In the genomic region with DNA sequence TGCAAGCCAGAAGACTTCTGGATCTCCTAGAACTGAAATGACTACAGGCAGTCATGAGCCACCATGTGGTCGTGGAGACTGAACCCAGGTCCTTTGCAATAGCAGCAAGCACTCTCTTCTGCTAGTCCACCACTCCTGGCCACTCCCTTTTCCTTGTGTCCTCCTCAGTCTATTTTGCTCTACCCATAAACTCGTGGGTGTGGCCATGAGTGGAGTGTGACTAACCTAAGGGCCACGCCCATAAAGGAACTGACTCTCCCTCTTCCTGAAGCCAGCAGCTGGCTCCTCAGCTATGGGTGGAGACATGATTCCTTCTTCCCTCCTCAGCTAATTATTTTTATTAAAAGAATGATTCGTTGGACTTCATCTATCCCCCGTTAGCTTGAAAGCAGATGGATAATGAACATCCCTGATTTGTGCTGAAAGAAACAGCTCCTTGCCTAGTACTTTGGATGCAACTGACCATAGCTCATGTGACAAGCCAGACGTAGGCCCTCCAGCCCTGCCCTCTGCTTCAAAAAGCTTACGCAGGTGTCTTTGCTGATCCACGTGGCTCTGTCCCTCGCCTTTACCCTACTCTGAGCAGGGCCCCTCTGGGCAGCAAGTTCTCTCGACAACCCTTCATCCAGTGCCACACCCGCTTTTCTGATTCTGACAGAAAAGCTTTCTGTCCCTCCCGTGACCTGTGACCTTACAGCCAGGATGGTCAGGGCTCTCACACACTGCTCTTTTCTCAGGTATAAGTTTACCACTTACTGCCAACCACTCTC, we compare ENCODE assay signal across 10 mouse cellular contexts. TPM values are rescaled to one million over a fixed set of nuclear protein-coding genes. Genes with fewer than 3 reads are reported as not detected.
DNase-seq lines count a peak whose midpoint lies in the region; ATAC-seq lines count a peak whose summit lies in the region.
"Had no signal": no experiment of that assay in that cellular context is flagged by ENCODE, and none has a peak within 500 bp of the region (broad histone marks: within the 10 kb centered on the region; RNA-seq: fewer than 3 reads in every experiment).

No protein-coding gene starts in this region.

- no peaks in the 10 kb centered on the region for H3K9me3 ChIP-seq in kidney, embryonic 16.5 days (ENCODE audit: low read length)
- H3K9me3 ChIP-seq in hindbrain, embryonic 11.5 days (ENCODE audit: control insufficient read depth, low read length): no peaks in the 10 kb centered on the region
- H3K9me3 ChIP-seq in forebrain, embryonic 13.5 days (replicated peaks): no peaks in the 10 kb centered on the region
- H3K9me3 ChIP-seq: embryonic facial prominence, embryonic 15.5 days; hindbrain, embryonic 12.5 days had no signal

- no peak overlapping the region for H3K4me2 ChIP-seq in kidney, embryonic 16.5 days (replicated peaks; ENCODE audit: low read depth, low read length)
- no peak overlapping the region for H3K4me2 ChIP-seq in hindbrain, embryonic 11.5 days (replicated peaks; ENCODE audit: low read depth, low read length)
- H3K4me2 ChIP-seq in forebrain, embryonic 13.5 days: no peak overlapping the region
- H3K4me2 ChIP-seq: embryonic facial prominence, embryonic 15.5 days; hindbrain, embryonic 12.5 days had no signal

- no peak overlapping the region for H3K9ac ChIP-seq in kidney, embryonic 16.5 days (replicated peaks; ENCODE audit: low read length)
- no peak overlapping the region for H3K9ac ChIP-seq in hindbrain, embryonic 11.5 days (ENCODE audit: low read depth, low read length)
- no peak overlapping the region for H3K9ac ChIP-seq in forebrain, embryonic 13.5 days
- H3K9ac ChIP-seq: embryonic facial prominence, embryonic 15.5 days; hindbrain, embryonic 12.5 days had no signal

- no peak overlapping the region for H3K4me3 ChIP-seq in kidney, embryonic 16.5 days (ENCODE audit: low read length)
- H3K4me3 ChIP-seq in hindbrain, embryonic 11.5 days (ENCODE audit: low read depth, low read length): no peak overlapping the region
- H3K4me3 ChIP-seq in forebrain, embryonic 13.5 days: no peak overlapping the region
- H3K4me3 ChIP-seq: embryonic facial prominence, embryonic 15.5 days; hindbrain, embryonic 12.5 days had no signal

- DNase-seq in kidney, adult 11 months: peak; percentile 46
- DNase-seq in R1 (ENCODE audit: low read depth, low spot score): peak; percentile 89
- peak; percentile 34 for DNase-seq in kidney, postnatal 14 days
- no peak for DNase-seq in hindbrain, embryonic 11.5 days (ENCODE audit: low spot score)

- 66% methylated on average over 12 of the region's 12 CpGs for WGBS in kidney, embryonic 16.5 days
- WGBS in hindbrain, embryonic 11.5 days: 76% methylated on average over 12 of the region's 12 CpGs
- 71% methylated on average over 12 of the region's 12 CpGs for WGBS in forebrain, embryonic 13.5 days

- H3K36me3 ChIP-seq in kidney, embryonic 16.5 days (ENCODE audit: insufficient read depth, low read length): no peaks in the 10 kb centered on the region
- no peaks in the 10 kb centered on the region for H3K36me3 ChIP-seq in hindbrain, embryonic 11.5 days (ENCODE audit: control insufficient read depth, insufficient read depth, low read length)
- H3K36me3 ChIP-seq in forebrain, embryonic 13.5 days (ENCODE audit: poor library complexity, severe bottlenecking): no peaks in the 10 kb centered on the region
- H3K36me3 ChIP-seq: embryonic facial prominence, embryonic 15.5 days; hindbrain, embryonic 12.5 days had no signal

- ATAC-seq in kidney, embryonic 16.5 days (ENCODE audit: low FRiP score, low TSS enrichment): no peak
- 0 out of 2 replicates have a peak, but pooled peaks have one; percentile 20 for ATAC-seq in megakaryocyte-erythroid progenitor cell, adult 5-6 weeks (replicated peaks; ENCODE audit: low FRiP score, low TSS enrichment, poor library complexity, severe bottlenecking)
- no peak for ATAC-seq in inflammation-experienced regulatory T-cells, adult 6 months
- no peak for ATAC-seq in hindbrain, embryonic 11.5 days (ENCODE audit: low FRiP score)
- no peak for ATAC-seq in forebrain, embryonic 13.5 days

- H3K4me1 ChIP-seq in kidney, embryonic 16.5 days (ENCODE audit: insufficient read depth, low read length): peaks cover 9% of the 10 kb centered on the region; the same call in 1 of the 2 replicates
- no peaks in the 10 kb centered on the region for H3K4me1 ChIP-seq in hindbrain, embryonic 11.5 days (replicated peaks; ENCODE audit: control insufficient read depth, insufficient read depth, low read length)
- H3K4me1 ChIP-seq in forebrain, embryonic 13.5 days: peaks cover 12% of the 10 kb centered on the region

- H3K27me3 ChIP-seq in kidney, embryonic 16.5 days (ENCODE audit: insufficient read depth, low read length): peaks cover 26% of the 10 kb centered on the region
- H3K27me3 ChIP-seq in hindbrain, embryonic 11.5 days (ENCODE audit: control insufficient read depth, insufficient read depth, low read length): peaks cover 23% of the 10 kb centered on the region
- peaks cover 28% of the 10 kb centered on the region for H3K27me3 ChIP-seq in forebrain, embryonic 13.5 days

- no peak overlapping the region for H3K27ac ChIP-seq in kidney, embryonic 16.5 days (ENCODE audit: low read length)
- no peak overlapping the region for H3K27ac ChIP-seq in hindbrain, embryonic 11.5 days (ENCODE audit: low read depth, low read length)
- H3K27ac ChIP-seq in forebrain, embryonic 13.5 days: no peak overlapping the region
- H3K27ac ChIP-seq: embryonic facial prominence, embryonic 15.5 days; hindbrain, embryonic 12.5 days had no signal

RNA-seq across cellular contexts. Expression of gene Grtp1, which starts 4.1 kb away (rescaled TPM):
- 22.5 and 23.6 TPM in 2 replicates for polyA plus RNA-seq in kidney, embryonic 16.5 days (2015; fragmentation: Nextera tagmentation; extraction: Ambion mirVana)
- 1.7 and 3.4 TPM in 2 replicates for total RNA-seq in megakaryocyte-erythroid progenitor cell, adult 5-6 weeks (2014; fragmentation: Nextera tagmentation)
- 1.1 TPM in 1 of 2 replicates, not detected in the other for total RNA-seq in megakaryocyte-erythroid progenitor cell, adult 5-6 weeks (2017)
- 1 to 10 TPM in 2 of 3 experiments, under 1 TPM in 1; 0.48 to 6.3 (median 2.8) TPM for polyA plus RNA-seq in inflammation-experienced regulatory T-cells, adult 6 months (2017; shearing (Covaris generic))
- 12.9 and 13.0 TPM in 2 replicates for polyA plus RNA-seq in hindbrain, embryonic 11.5 days (2014; fragmentation: Nextera tagmentation; extraction: Ambion mirVana)
- polyA plus RNA-seq in forebrain, embryonic 13.5 days (2015; fragmentation: Nextera tagmentation; extraction: Ambion mirVana): 23.6 and 26.9 TPM in 2 replicates

RNA-seq across cellular contexts. Expression of gene Lamp1, which starts 45.6 kb away (rescaled TPM):
- polyA plus RNA-seq in kidney, embryonic 16.5 days (2015; fragmentation: Nextera tagmentation; extraction: Ambion mirVana): 308 and 374 TPM in 2 replicates
- total RNA-seq in megakaryocyte-erythroid progenitor cell, adult 5-6 weeks (2014; fragmentation: Nextera tagmentation): 102 and 143 TPM in 2 replicates
- total RNA-seq in megakaryocyte-erythroid progenitor cell, adult 5-6 weeks (2017): 157 and 169 TPM in 2 replicates
- 10 to 100 TPM; 10.1 to 22.6 (median 17.5) TPM for polyA plus RNA-seq in inflammation-experienced regulatory T-cells, adult 6 months (2017; shearing (Covaris generic))
- 261 and 286 TPM in 2 replicates for polyA plus RNA-seq in hindbrain, embryonic 11.5 days (2014; fragmentation: Nextera tagmentation; extraction: Ambion mirVana)
- polyA plus RNA-seq in forebrain, embryonic 13.5 days (2015; fragmentation: Nextera tagmentation; extraction: Ambion mirVana): 194 and 201 TPM in 2 replicates

RNA-seq across cellular contexts. Expression of gene Adprhl1, which starts 49.4 kb away (rescaled TPM):
- 0.16 and 0.46 TPM in 2 replicates for polyA plus RNA-seq in kidney, embryonic 16.5 days (2015; fragmentation: Nextera tagmentation; extraction: Ambion mirVana)
- not detected in 2 replicates for total RNA-seq in megakaryocyte-erythroid progenitor cell, adult 5-6 weeks (2014; fragmentation: Nextera tagmentation)
- total RNA-seq in megakaryocyte-erythroid progenitor cell, adult 5-6 weeks (2017): not detected in 2 replicates
- polyA plus RNA-seq in inflammation-experienced regulatory T-cells, adult 6 months (2017; shearing (Covaris generic)): not detected
- 0.26 and 0.32 TPM in 2 replicates for polyA plus RNA-seq in hindbrain, embryonic 11.5 days (2014; fragmentation: Nextera tagmentation; extraction: Ambion mirVana)
- polyA plus RNA-seq in forebrain, embryonic 13.5 days (2015; fragmentation: Nextera tagmentation; extraction: Ambion mirVana): 0.97 TPM in 1 of 2 replicates, not detected in the other
